Mouse (Mus musculus): ENCODE measurements around the gene Usp32. TPM values are rescaled to one million over a fixed set of nuclear protein-coding genes. Genes with fewer than 3 reads are reported as not detected.

Usp32 gene
- polyA plus RNA-seq, 1 experiment, result 2.8 TPM

- 59% methylated on average over 2 of the region's 2 CpGs for WGBS
- no peak for TF ChIP-seq CTCF (IDR thresholded peaks at IDR 0.05; ENCODE audit: extremely low read depth, insufficient read length, insufficient replicate concordance, low read depth, low read length)
- TF ChIP-seq POLR2A (IDR thresholded peaks at IDR 0.05; ENCODE audit: low read depth, low read length), result no peak
These were observed 36.2 kb downstream of the Usp32 start for GRCm38 (mm10) chr11:85103763-85104162.

GRCm38 (mm10) chr11:85095116-85095515, 44.8 kb downstream of the Usp32 start:
- H3K4me3 ChIP-seq (ENCODE audit: low read depth, low read length), result no peak overlapping the region
- TF ChIP-seq CTCF (IDR thresholded peaks at IDR 0.05; ENCODE audit: extremely low read depth, insufficient read length, insufficient replicate concordance, low read depth, low read length) (no peak), POLR2A (IDR thresholded peaks at IDR 0.05; ENCODE audit: low read depth, low read length) (no peak)
- H3K36me3 ChIP-seq (ENCODE audit: control insufficient read depth, insufficient read depth, low read length), result peaks cover 6% of the 10 kb centered on the region; the same call in 1 of the 2 replicates
- no peak overlapping the region for H3K27ac ChIP-seq (ENCODE audit: insufficient read depth, low read depth, low read length)
- no peaks in the 10 kb centered on the region for H3K4me1 ChIP-seq (ENCODE audit: control insufficient read depth, insufficient read depth, insufficient read length, low read length)
- H3K27me3 ChIP-seq (ENCODE audit: control insufficient read depth, insufficient read depth, low read length), result no peaks in the 10 kb centered on the region
- WGBS, result 85% methylated on average over 5 of the region's 5 CpGs

More at GRCm38 (mm10) chr11:85103763-85104162, 36.2 kb downstream of the Usp32 start:
- H3K4me3 ChIP-seq (ENCODE audit: low read depth, low read length), result no peak overlapping the region
- no peak overlapping the region for H3K27ac ChIP-seq (ENCODE audit: insufficient read depth, low read depth, low read length)
- no peaks in the 10 kb centered on the region for H3K4me1 ChIP-seq (ENCODE audit: control insufficient read depth, insufficient read depth, insufficient read length, low read length)
- H3K27me3 ChIP-seq (ENCODE audit: control insufficient read depth, insufficient read depth, low read length), result no peaks in the 10 kb centered on the region
- H3K36me3 ChIP-seq (ENCODE audit: control insufficient read depth, insufficient read depth, low read length), result peaks cover 10% of the 10 kb centered on the region

DNA sequence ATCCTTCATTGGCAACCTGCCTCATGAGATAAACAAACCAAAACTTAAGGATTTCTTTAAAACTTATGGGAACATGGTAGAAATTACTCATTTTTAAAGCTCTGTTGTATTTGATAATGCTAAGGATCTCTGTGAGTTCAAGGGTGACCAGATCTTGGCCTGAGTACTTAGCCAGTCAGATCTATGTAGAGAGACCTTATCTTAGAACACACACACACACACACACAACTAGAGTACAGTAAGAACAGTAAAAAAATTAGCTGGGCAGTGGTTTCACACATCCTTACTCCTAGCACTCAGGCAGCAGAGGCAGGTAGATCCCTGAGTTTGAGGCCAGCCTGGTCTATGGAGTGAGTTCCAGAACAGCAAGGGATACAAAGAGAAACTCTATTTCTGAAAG, 53.7 kb downstream of the Usp32 start:
- Histone ChIP-seq H3K4me1 (ENCODE audit: control insufficient read depth, insufficient read depth, insufficient read length, low read length) (no peaks in the 10 kb centered on the region), H3K4me3 (ENCODE audit: low read depth, low read length) (no peak overlapping the region), H3K27ac (ENCODE audit: insufficient read depth, low read depth, low read length) (no peak overlapping the region), H3K36me3 (ENCODE audit: control insufficient read depth, insufficient read depth, low read length) (0 out of 2 replicates have a peak, but pooled peaks cover 1% of the 10 kb centered on the region), H3K27me3 (ENCODE audit: control insufficient read depth, insufficient read depth, low read length) (no peaks in the 10 kb centered on the region)
- TF ChIP-seq CTCF (IDR thresholded peaks at IDR 0.05; ENCODE audit: extremely low read depth, insufficient read length, insufficient replicate concordance, low read depth, low read length), result no peak
- no peak for TF ChIP-seq POLR2A (IDR thresholded peaks at IDR 0.05; ENCODE audit: low read depth, low read length)

DNA sequence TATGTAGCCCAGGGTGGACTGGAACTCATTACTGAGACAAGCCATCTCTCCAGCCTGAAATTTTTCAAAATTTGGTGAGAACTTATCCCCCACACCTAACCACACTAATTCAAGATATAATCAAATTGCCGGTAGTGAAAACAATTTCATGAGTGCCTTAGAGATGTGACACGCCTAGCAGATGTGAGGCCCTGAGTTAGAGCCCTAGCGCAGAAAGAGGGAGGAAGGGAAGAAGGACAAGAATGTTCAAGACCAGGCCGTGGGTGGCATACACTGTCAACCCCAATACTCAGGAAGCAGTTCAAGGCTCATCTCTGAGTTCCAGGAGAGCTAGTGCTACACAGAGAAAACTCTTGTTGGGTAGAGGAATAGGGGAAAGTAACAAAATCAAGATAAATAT, 72.1 kb downstream of the Usp32 start:
- no peak for TF ChIP-seq POLR2A (IDR thresholded peaks at IDR 0.05; ENCODE audit: low read depth, low read length)
- no peak for TF ChIP-seq CTCF (IDR thresholded peaks at IDR 0.05; ENCODE audit: extremely low read depth, insufficient read length, insufficient replicate concordance, low read depth, low read length)
- H3K4me3 ChIP-seq (ENCODE audit: low read depth, low read length), result no peak overlapping the region
- H3K4me1 ChIP-seq (ENCODE audit: control insufficient read depth, insufficient read depth, insufficient read length, low read length), result no peaks in the 10 kb centered on the region
- 94% methylated on average over 4 of the region's 4 CpGs for WGBS
- no peak overlapping the region for H3K27ac ChIP-seq (ENCODE audit: insufficient read depth, low read depth, low read length)
- H3K36me3 ChIP-seq (ENCODE audit: control insufficient read depth, insufficient read depth, low read length), result peaks cover 7% of the 10 kb centered on the region; the same call in 1 of the 2 replicates
- no peaks in the 10 kb centered on the region for H3K27me3 ChIP-seq (ENCODE audit: control insufficient read depth, insufficient read depth, low read length)

DNA sequence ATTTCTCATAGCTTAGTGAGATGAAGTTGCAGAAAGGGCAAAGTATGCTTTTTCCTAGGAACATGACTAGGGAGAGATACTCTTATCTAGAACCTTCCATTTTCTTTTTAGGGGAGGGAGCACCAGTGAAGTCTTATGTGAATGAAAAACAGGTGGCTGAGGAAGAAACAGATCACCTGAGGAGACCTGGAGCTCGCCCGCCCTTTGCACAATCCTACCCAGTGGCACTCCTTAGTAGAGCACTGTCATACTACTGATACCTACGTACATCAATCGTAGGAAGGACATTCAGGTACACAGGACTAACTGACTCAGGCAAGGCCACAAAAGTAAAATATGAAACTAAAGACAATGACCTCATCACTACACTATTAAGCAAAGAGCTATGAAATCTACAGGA, 81.4 kb downstream of the Usp32 start:
- Histone ChIP-seq H3K27ac (ENCODE audit: insufficient read depth, low read depth, low read length) (no peak overlapping the region), H3K4me1 (ENCODE audit: control insufficient read depth, insufficient read depth, insufficient read length, low read length) (no peaks in the 10 kb centered on the region), H3K27me3 (ENCODE audit: control insufficient read depth, insufficient read depth, low read length) (no peaks in the 10 kb centered on the region), H3K4me3 (ENCODE audit: low read depth, low read length) (no peak overlapping the region), H3K36me3 (ENCODE audit: control insufficient read depth, insufficient read depth, low read length) (peaks cover 10% of the 10 kb centered on the region)
- 89% methylated on average over 4 of the region's 4 CpGs for WGBS
- TF ChIP-seq CTCF (IDR thresholded peaks at IDR 0.05; ENCODE audit: extremely low read depth, insufficient read length, insufficient replicate concordance, low read depth, low read length), result no peak
- TF ChIP-seq POLR2A (IDR thresholded peaks at IDR 0.05; ENCODE audit: low read depth, low read length), result no peak

- WGBS, result 100% methylated on average over 1 of the region's 1 CpGs
- no peaks in the 10 kb centered on the region for H3K4me1 ChIP-seq (ENCODE audit: control insufficient read depth, insufficient read depth, insufficient read length, low read length)
- no peak overlapping the region for H3K4me3 ChIP-seq (ENCODE audit: low read depth, low read length)
- no peak for TF ChIP-seq CTCF (IDR thresholded peaks at IDR 0.05; ENCODE audit: extremely low read depth, insufficient read length, insufficient replicate concordance, low read depth, low read length)
- no peak for TF ChIP-seq POLR2A (IDR thresholded peaks at IDR 0.05; ENCODE audit: low read depth, low read length)
- no peaks in the 10 kb centered on the region for H3K27me3 ChIP-seq (ENCODE audit: control insufficient read depth, insufficient read depth, low read length)
- H3K27ac ChIP-seq (ENCODE audit: insufficient read depth, low read depth, low read length), result no peak overlapping the region
- peaks cover 10% of the 10 kb centered on the region for H3K36me3 ChIP-seq (ENCODE audit: control insufficient read depth, insufficient read depth, low read length)
These were observed 82.4 kb downstream of the Usp32 start for GRCm38 (mm10) chr11:85057544-85057943.

DNA sequence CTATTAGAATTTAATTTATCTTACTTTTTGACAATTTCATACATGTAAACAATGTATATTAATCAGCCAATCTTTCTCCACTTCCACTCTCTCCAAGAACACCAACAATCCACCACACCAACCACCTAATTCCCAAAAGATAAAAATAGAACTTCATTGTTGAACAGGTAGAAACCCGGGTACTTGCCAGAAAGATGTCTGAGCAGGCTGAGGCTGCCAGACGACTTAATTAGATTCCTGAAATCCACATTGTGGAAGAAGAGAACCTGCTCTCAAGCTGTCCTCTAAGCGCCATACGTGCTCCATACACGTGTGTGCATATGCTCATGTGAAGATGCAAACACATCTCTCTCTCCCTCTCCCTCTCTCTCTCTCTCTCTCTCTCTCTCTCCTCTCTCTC, 83.1 kb downstream of the Usp32 start:
- Histone ChIP-seq H3K27me3 (ENCODE audit: control insufficient read depth, insufficient read depth, low read length) (no peaks in the 10 kb centered on the region), H3K36me3 (ENCODE audit: control insufficient read depth, insufficient read depth, low read length) (peaks cover 10% of the 10 kb centered on the region), H3K4me1 (ENCODE audit: control insufficient read depth, insufficient read depth, insufficient read length, low read length) (no peaks in the 10 kb centered on the region), H3K27ac (ENCODE audit: insufficient read depth, low read depth, low read length) (no peak overlapping the region), H3K4me3 (ENCODE audit: low read depth, low read length) (no peak overlapping the region)
- WGBS, result 78% methylated on average over 5 of the region's 5 CpGs
- no peak for TF ChIP-seq POLR2A (IDR thresholded peaks at IDR 0.05; ENCODE audit: low read depth, low read length)
- no peak for TF ChIP-seq CTCF (IDR thresholded peaks at IDR 0.05; ENCODE audit: extremely low read depth, insufficient read length, insufficient replicate concordance, low read depth, low read length)

Measured in small intestine, adult 2 months (tissue).